Mouse (Mus musculus): Measurements from ENCODE around the gene AF067061.
"Not testable (repeated sequence)": the region's sequence is repeated elsewhere in the genome, so short reads cannot be mapped to it uniquely, and the experiment has no call there.

The AF067061 gene

GRCm38 (mm10) chr13:120262870-120263269 lies at the start of gene AF067061:
Gene AF067061, plus strand, starts transcription at chr13:120263114.
- CTCF ChIA-PET: not testable (repeated sequence)

- CTCF ChIA-PET: not testable (repeated sequence)
These were observed 47.1 kb upstream of the AF067061 start, which contains the start of gene Gm21762 for GRCm38 (mm10) chr13:120215847-120216246. Gene Gm21762, minus strand, starts transcription at chr13:120215947.

- CTCF ChIA-PET: not testable (repeated sequence)
These were observed 42.0 kb upstream of the AF067061 start for GRCm38 (mm10) chr13:120220922-120221321.

GRCm38 (mm10) chr13:120223012-120223659 lies 39.8 kb upstream of the AF067061 start:
- CTCF ChIA-PET: not testable (repeated sequence)

- CTCF ChIA-PET: not testable (repeated sequence)
These were observed 31.1 kb upstream of the AF067061 start for GRCm38 (mm10) chr13:120231798-120232197.

- CTCF ChIA-PET: not testable (repeated sequence)
These were observed 30.4 kb upstream of the AF067061 start for GRCm38 (mm10) chr13:120232447-120233049.

- CTCF ChIA-PET: not testable (repeated sequence)
These were observed 24.1 kb upstream of the AF067061 start, which contains the start of gene Gm21731 for GRCm38 (mm10) chr13:120238811-120239210. Gene Gm21731, plus strand, starts transcription at chr13:120239111.

- CTCF ChIA-PET: not testable (repeated sequence)
These were observed 11.5 kb upstream of the AF067061 start for GRCm38 (mm10) chr13:120251208-120251924.

GRCm38 (mm10) chr13:120258817-120259658 lies 3.9 kb upstream of the AF067061 start:
- CTCF ChIA-PET: not testable (repeated sequence)

- CTCF ChIA-PET: not testable (repeated sequence)
These were observed 3.2 kb upstream of the AF067061 start for GRCm38 (mm10) chr13:120259718-120260117.

GRCm38 (mm10) chr13:120277837-120278236 lies 14.9 kb downstream of the AF067061 start:
- CTCF ChIA-PET: not testable (repeated sequence)

- CTCF ChIA-PET: no interaction called here
These were observed 15.9 kb downstream of the AF067061 start for GRCm38 (mm10) chr13:120278784-120279183.

- CTCF ChIA-PET: no interaction called here
These were observed 36.5 kb downstream of the AF067061 start for GRCm38 (mm10) chr13:120299324-120299894.

GRCm38 (mm10) chr13:120299991-120300442 lies 37.1 kb downstream of the AF067061 start, which contains the start of gene BC147527:
Gene BC147527, plus strand, starts transcription at chr13:120300392.
- CTCF ChIA-PET: no interaction called here

- CTCF ChIA-PET: no interaction called here
These were observed 37.9 kb downstream of the AF067061 start for GRCm38 (mm10) chr13:120300853-120301252.

GRCm38 (mm10) chr13:120310749-120311148 lies 47.8 kb downstream of the AF067061 start:
- CTCF ChIA-PET: no interaction called here

- CTCF ChIA-PET: no interaction called here
These were observed 50.7 kb downstream of the AF067061 start for GRCm38 (mm10) chr13:120313584-120313983.
